Mouse (Mus musculus) layer of hippocampus, adult 11-12 months (tissue): Measurements from ENCODE around the gene Iqcf6.

Experiments used
- DNase-seq: peaks from one replicate; pipeline ENCODE4 v3.0.0; 2022; ENCODE audit warnings: low spot score

Iqcf6 gene

GRCm38 (mm10) chr9:106657592-106657991 is 31.2 kb downstream of the Iqcf6 start:
- no peak for DNase-seq

DNA sequence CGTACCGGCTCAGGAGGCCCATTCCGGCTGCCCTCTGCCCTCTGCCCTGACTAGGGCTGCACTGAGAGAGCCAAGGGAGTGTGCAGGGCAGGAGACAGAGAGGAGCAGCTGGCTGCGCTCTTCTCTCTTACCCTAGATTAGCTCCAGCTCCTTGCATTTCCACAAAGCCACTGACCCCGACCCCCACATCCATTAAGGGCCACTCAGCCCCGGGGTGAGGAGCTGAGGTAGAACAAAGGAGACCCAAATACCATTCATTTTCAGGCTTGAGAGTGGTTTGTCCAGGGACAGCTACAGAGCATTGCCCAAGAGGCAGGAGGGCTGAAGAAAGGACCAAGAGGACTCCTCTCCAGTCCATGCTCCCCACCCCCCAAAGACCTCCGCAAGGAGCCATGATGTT is 33.1 kb downstream of the Iqcf6 start:
- no peak for DNase-seq

- no peak for DNase-seq
Observed at GRCm38 (mm10) chr9:106659935-106660334, 33.6 kb downstream of the Iqcf6 start.

GRCm38 (mm10) chr9:106663200-106663599 is 36.8 kb downstream of the Iqcf6 start:
- no peak for DNase-seq

GRCm38 (mm10) chr9:106664433-106664832 is 38.1 kb downstream of the Iqcf6 start:
- peak; percentile 70 for DNase-seq

DNA sequence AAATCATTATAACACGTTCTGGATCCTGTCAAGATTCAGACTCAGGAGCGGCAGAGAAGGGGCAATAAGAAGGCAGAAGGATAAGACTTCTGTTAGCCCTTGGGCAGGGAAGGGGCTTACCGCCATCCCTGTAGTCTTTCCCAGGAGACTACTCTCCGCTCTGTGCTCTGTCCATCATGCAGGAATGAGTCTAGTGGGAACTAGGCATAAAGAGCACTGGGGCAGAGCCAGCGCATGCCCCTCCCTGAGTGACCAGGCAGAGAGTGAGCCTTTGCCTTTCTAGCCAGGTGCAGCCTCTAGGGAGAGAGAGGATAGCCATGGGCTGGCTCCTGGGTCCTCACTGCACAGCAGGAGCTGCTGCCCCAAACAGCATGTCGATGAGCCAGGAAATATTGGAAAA is 38.5 kb downstream of the Iqcf6 start:
- DNase-seq: no peak

DNA sequence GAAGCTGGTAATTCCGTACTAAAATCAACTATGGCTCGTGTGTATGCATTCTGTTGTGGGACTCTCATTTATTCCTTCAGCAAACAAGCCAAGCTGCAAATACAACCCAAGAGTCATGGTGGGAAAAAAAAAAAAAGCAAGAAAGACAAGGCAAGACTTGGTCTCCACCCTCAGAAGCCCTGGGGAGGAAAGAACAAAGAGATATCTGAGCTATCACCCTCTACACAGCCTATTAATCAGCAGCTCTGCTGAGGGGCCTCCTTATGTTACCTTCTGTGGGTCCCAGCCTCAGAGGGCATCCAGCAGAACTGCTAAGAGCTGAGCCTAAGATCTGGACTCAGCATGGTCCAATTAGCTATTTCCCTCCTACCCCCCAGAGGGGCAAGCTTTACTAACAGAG is 47.5 kb downstream of the Iqcf6 start:
- no peak for DNase-seq

GRCm38 (mm10) chr9:106675480-106675879 is 49.1 kb downstream of the Iqcf6 start:
- DNase-seq: peak; percentile 89

- DNase-seq: no peak
Observed at GRCm38 (mm10) chr9:106675965-106676364, 49.6 kb downstream of the Iqcf6 start.

- DNase-seq: no peak
Observed at GRCm38 (mm10) chr9:106676571-106676970, 50.2 kb downstream of the Iqcf6 start.
